8 mouse cellular contexts compared by ENCODE assay signal in genomic region chr19:57411375-57412196, GRCm38 (mm10). TPM values are rescaled to one million over a fixed set of nuclear protein-coding genes. Genes with fewer than 3 reads are reported as not detected.
DNase-seq lines count a peak whose midpoint lies in the region; ATAC-seq lines count a peak whose summit lies in the region.

No protein-coding gene starts in this region.

- H3K27me3 ChIP-seq in embryonic facial prominence, embryonic 15.5 days: no peaks in the 10 kb centered on the region
- no peaks in the 10 kb centered on the region; the same call in 1 of the 2 replicates for H3K27me3 ChIP-seq in heart, embryonic 14.5 days (ENCODE audit: control insufficient read depth, insufficient read depth, low read length)
- no peaks in the 10 kb centered on the region for H3K27me3 ChIP-seq in kidney, embryonic 15.5 days
- no peaks in the 10 kb centered on the region for H3K27me3 ChIP-seq in midbrain, embryonic 16.5 days (ENCODE audit: control insufficient read depth, insufficient read depth, low read depth, low read length)

- peak; percentile 13 for DNase-seq in left cerebral cortex, adult 11 months (ENCODE audit: low spot score)
- DNase-seq in left cerebral cortex, adult 8-10 months (ENCODE audit: low spot score in 2 of 2): no peak
- DNase-seq in liver: peak; percentile 61
- peak; percentile 49 to 53 for DNase-seq in spleen, postnatal 36 days (ENCODE audit: low spot score in 2 of 2)

- peak; percentile 65; the same call in 1 of the 2 replicates for ATAC-seq in embryonic facial prominence, embryonic 15.5 days (ENCODE audit: insufficient number of reproducible peaks, low FRiP score, low TSS enrichment, low read depth)
- peak; percentile 71; the same call in 1 of the 2 replicates for ATAC-seq in heart, embryonic 14.5 days (ENCODE audit: insufficient number of reproducible peaks, insufficient read depth, low FRiP score, low read depth)
- peak; percentile 91 for ATAC-seq in kidney, embryonic 15.5 days (replicated peaks; ENCODE audit: low FRiP score)
- ATAC-seq in midbrain, embryonic 16.5 days: peak; percentile 32; the same call in 1 of the 2 replicates

- H3K9me3 ChIP-seq in embryonic facial prominence, embryonic 15.5 days (replicated peaks): no peaks in the 10 kb centered on the region
- no peaks in the 10 kb centered on the region for H3K9me3 ChIP-seq in heart, embryonic 14.5 days (ENCODE audit: control insufficient read depth, low read length)
- H3K9me3 ChIP-seq in kidney, embryonic 15.5 days (replicated peaks): no peaks in the 10 kb centered on the region
- no peaks in the 10 kb centered on the region for H3K9me3 ChIP-seq in midbrain, embryonic 16.5 days (replicated peaks; ENCODE audit: control insufficient read depth, low read length, poor library complexity, severe bottlenecking)

- H3K4me1 ChIP-seq in embryonic facial prominence, embryonic 15.5 days: peaks cover 18% of the 10 kb centered on the region
- peaks cover 6 to 9% of the 10 kb centered on the region in 2 experiments for H3K4me1 ChIP-seq in heart, embryonic 14.5 days (ENCODE audit: control insufficient read depth in 2 of 2, insufficient read depth in 2 of 2, low read length in 2 of 2)
- H3K4me1 ChIP-seq in kidney, embryonic 15.5 days: peaks cover 32% of the 10 kb centered on the region
- peaks cover 6% of the 10 kb centered on the region; the same call in 1 of the 2 replicates for H3K4me1 ChIP-seq in midbrain, embryonic 16.5 days (ENCODE audit: control insufficient read depth, insufficient read depth, low read length)

- 17% methylated on average over 29 of the region's 29 CpGs for WGBS in embryonic facial prominence, embryonic 15.5 days
- WGBS in heart, embryonic 14.5 days: 28% methylated on average over 29 of the region's 29 CpGs
- 5% methylated on average over 29 of the region's 29 CpGs for WGBS in kidney, embryonic 15.5 days
- WGBS in midbrain, embryonic 16.5 days: 39% methylated on average over 29 of the region's 29 CpGs

- no peak overlapping the region for H3K9ac ChIP-seq in embryonic facial prominence, embryonic 15.5 days
- peak overlapping the region; percentile 22 for H3K9ac ChIP-seq in heart, embryonic 14.5 days (ENCODE audit: low read length)
- H3K9ac ChIP-seq in kidney, embryonic 15.5 days: peak overlapping the region; percentile 21; the same call in 1 of the 2 replicates
- peak overlapping the region; percentile 18; the same call in 1 of the 2 replicates for H3K9ac ChIP-seq in midbrain, embryonic 16.5 days (ENCODE audit: low read depth, low read length)

- H3K4me2 ChIP-seq in embryonic facial prominence, embryonic 15.5 days (replicated peaks): peak overlapping the region; percentile 41
- H3K4me2 ChIP-seq in heart, embryonic 14.5 days (ENCODE audit: low read length): peak overlapping the region; percentile 59
- peak overlapping the region; percentile 51 for H3K4me2 ChIP-seq in kidney, embryonic 15.5 days
- H3K4me2 ChIP-seq in midbrain, embryonic 16.5 days (ENCODE audit: low read length): peak overlapping the region; percentile 35

- H3K27ac ChIP-seq in embryonic facial prominence, embryonic 15.5 days (replicated peaks): peak overlapping the region; percentile 74
- no peak overlapping the region for H3K27ac ChIP-seq in heart, embryonic 14.5 days (replicated peaks in 1 of 2; ENCODE audit: control insufficient read depth in 1 of 2, insufficient read depth in 1 of 2, low read depth in 2 of 2, low read length in 2 of 2)
- H3K27ac ChIP-seq in kidney, embryonic 15.5 days: peak overlapping the region; percentile 93
- peak overlapping the region; percentile 53; the same call in 1 of the 2 replicates for H3K27ac ChIP-seq in midbrain, embryonic 16.5 days (ENCODE audit: low read length)

- no peaks in the 10 kb centered on the region for H3K36me3 ChIP-seq in embryonic facial prominence, embryonic 15.5 days
- no peaks in the 10 kb centered on the region for H3K36me3 ChIP-seq in heart, embryonic 14.5 days (ENCODE audit: control insufficient read depth, insufficient read depth, low read length)
- H3K36me3 ChIP-seq in kidney, embryonic 15.5 days: no peaks in the 10 kb centered on the region
- no peaks in the 10 kb centered on the region for H3K36me3 ChIP-seq in midbrain, embryonic 16.5 days (ENCODE audit: control insufficient read depth, insufficient read depth, low read length)

- peak overlapping the region; percentile 17 for H3K4me3 ChIP-seq in embryonic facial prominence, embryonic 15.5 days (replicated peaks)
- peak overlapping the region in 1 of 2 experiments; percentile 12; a peak in 1 of 4 replicates for H3K4me3 ChIP-seq in heart, embryonic 14.5 days (ENCODE audit: control insufficient read depth in 1 of 2, insufficient read depth in 1 of 2, low read depth in 1 of 2, low read length in 2 of 2)
- H3K4me3 ChIP-seq in kidney, embryonic 15.5 days (replicated peaks): peak overlapping the region; percentile 27
- no peak overlapping the region for H3K4me3 ChIP-seq in midbrain, embryonic 16.5 days (ENCODE audit: low read depth, low read length)

RNA-seq across cellular contexts. Expression of gene Trub1, which starts 41.1 kb away (rescaled TPM):
- total RNA-seq in left cerebral cortex, adult 8-10 months (2022): 10 to 100 TPM; 18.4 to 23.6 (median 19.3) TPM
- 21.7 and 24.1 TPM in 2 replicates for polyA plus RNA-seq in embryonic facial prominence, embryonic 15.5 days (2015; fragmentation: Nextera tagmentation; extraction: Ambion mirVana)
- 10.3 and 12.0 TPM in 2 replicates for polyA plus RNA-seq in heart, embryonic 14.5 days (2014; fragmentation: Nextera tagmentation; extraction: Ambion mirVana)
- 28.2 and 30.6 TPM in 2 replicates for polyA plus RNA-seq in kidney, embryonic 15.5 days (2015; fragmentation: Nextera tagmentation; extraction: Ambion mirVana)
- polyA plus RNA-seq in midbrain, embryonic 16.5 days (2015; fragmentation: Nextera tagmentation; extraction: Ambion mirVana): 15.5 and 17.3 TPM in 2 replicates

RNA-seq across cellular contexts. Expression of gene Fam160b1, which starts 51.1 kb away (rescaled TPM):
- 10 to 100 TPM; 23.6 to 24.7 (median 24.1) TPM for total RNA-seq in left cerebral cortex, adult 8-10 months (2022)
- 15.3 and 16.3 TPM in 2 replicates for polyA plus RNA-seq in embryonic facial prominence, embryonic 15.5 days (2015; fragmentation: Nextera tagmentation; extraction: Ambion mirVana)
- polyA plus RNA-seq in heart, embryonic 14.5 days (2014; fragmentation: Nextera tagmentation; extraction: Ambion mirVana): 13.4 and 15.1 TPM in 2 replicates
- 12.6 and 14.1 TPM in 2 replicates for polyA plus RNA-seq in kidney, embryonic 15.5 days (2015; fragmentation: Nextera tagmentation; extraction: Ambion mirVana)
- polyA plus RNA-seq in midbrain, embryonic 16.5 days (2015; fragmentation: Nextera tagmentation; extraction: Ambion mirVana): 12.6 and 13.1 TPM in 2 replicates

Comparison
In these comparisons a context has a peak if more than half of its experiments do, and no peak if none do; other contexts are left out.
1. DNase-seq: peak in left cerebral cortex, adult 11 months (single experiment), liver (single experiment) and spleen, postnatal 36 days (2 of 2); none in left cerebral cortex, adult 8-10 months (0 of 2).
2. ATAC-seq: peak in every context shown above with its lines; median percentile 91 in kidney, embryonic 15.5 days; 71 in heart, embryonic 14.5 days; 65 in embryonic facial prominence, embryonic 15.5 days; 32 in midbrain, embryonic 16.5 days.
3. H3K27ac ChIP-seq: peak in embryonic facial prominence, embryonic 15.5 days (single experiment), kidney, embryonic 15.5 days (single experiment) and midbrain, embryonic 16.5 days (single experiment); none in heart, embryonic 14.5 days (0 of 2).
4. Peak in every context shown above with its lines, with median percentiles within 50 percentile points of each other: H3K4me2 ChIP-seq.